Mouse (Mus musculus): ENCODE results near the gene Fmo5.

DNA sequence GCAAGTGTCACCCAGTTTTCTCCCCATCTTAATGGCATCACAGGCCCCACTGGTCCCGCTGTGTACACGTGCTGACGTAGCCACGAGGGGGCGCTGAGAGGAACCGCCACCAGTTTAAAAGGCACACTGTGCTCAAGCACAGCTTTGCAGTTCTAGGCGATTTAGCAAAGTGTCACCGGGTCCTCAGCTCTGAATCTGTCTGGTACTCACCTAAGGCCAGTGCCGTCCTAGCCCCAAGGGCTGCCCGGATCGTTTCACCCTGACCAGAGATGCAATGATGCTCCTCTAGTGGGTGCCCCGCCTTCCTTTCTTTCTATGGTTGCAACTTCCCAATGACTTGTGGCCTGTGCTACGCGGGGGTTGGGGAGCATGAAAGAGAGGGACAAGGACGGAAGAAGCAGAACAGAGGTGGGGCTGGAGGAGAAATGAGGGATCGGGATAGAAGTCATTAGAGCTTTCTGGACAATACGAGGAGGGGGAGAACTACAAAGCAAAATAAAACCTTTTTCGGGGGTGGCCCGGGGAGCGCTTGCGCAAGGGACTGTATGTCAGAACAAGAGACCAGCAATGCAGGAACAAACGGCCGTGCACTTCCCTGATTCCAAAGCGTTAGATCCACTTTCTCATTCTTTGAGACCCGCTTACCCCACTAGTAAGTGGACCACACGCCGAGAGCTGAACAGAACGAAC lies 52.2 kb downstream of the Fmo5 start:
- peak; percentile 58 for TF ChIP-seq SMC3 (IDR thresholded peaks at IDR 0.05; ENCODE audit: low read depth, low read length)
- TF ChIP-seq SIN3A (IDR thresholded peaks at IDR 0.05; ENCODE audit: low read length) = no peak; the same call in 1 of the 2 replicates
- TF ChIP-seq MXI1 (IDR thresholded peaks at IDR 0.05; ENCODE audit: low read depth, low read length) = 0 out of 2 replicates have a peak, but pooled peaks have one; percentile 25
- no peak for TF ChIP-seq HCFC1 (IDR thresholded peaks at IDR 0.05; ENCODE audit: low read depth, low read length)
- peak; percentile 67 to 85 for TF ChIP-seq CTCF (conservative IDR thresholded peaks at IDR 0.05 in 1 of 2, IDR thresholded peaks at IDR 0.05 in 1 of 2; ENCODE audit: low read depth in 2 of 2, low read length in 2 of 2)
